Mouse (Mus musculus): Measurements from ENCODE around the gene Rhoa.

GRCm38 (mm10) chr9:108343835-108344234, 37.9 kb downstream of the Rhoa start:
- no peak for TF ChIP-seq POLR2A (IDR thresholded peaks at IDR 0.05; ENCODE audit: control insufficient read depth, extremely low read depth, insufficient read depth, low read length, poor library complexity)
- no peak for TF ChIP-seq CTCF (IDR thresholded peaks at IDR 0.05; ENCODE audit: borderline replicate concordance, control insufficient read depth, extremely low read depth, insufficient read depth, low read length, poor library complexity)

Measured in thymus, adult 2 months (tissue).